ENCODE assay signal across 7 mouse cellular contexts in the genomic region with DNA sequence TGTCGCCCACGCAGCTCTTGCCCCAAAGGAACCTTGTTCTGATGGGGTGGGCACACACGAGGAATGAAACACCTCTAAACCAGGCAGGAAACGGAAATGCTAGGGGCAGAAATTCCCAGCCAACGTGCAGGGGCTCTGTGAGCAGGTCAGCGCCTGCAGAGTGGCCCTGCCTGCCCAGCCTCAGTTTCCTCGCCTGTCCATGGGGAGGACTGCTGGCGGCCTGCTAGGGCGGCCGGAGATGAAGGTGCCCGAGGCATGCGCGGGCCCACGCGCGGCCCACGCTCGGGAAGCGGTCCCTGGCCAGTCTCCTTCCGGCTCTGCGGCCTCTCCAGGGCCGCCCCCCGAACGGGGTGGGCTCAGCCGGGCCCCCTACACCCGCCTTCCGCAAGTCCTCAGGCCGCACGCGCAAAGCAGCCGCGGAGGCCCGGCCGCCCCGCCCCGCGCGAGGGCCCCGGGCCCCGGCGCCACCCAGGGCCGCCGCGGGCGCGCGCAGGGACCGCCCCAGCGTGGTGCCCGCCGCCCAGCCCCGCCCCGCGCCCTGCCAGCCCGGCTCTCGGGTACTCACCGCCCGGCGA. TPM values are rescaled to one million over a fixed set of nuclear protein-coding genes. Genes with fewer than 3 reads are reported as not detected.
DNase-seq lines count a peak whose midpoint lies in the region; ATAC-seq and TF ChIP-seq lines count a peak whose summit lies in the region.

No protein-coding gene starts in this region.

- peak; percentile 57 for DNase-seq in limb, embryonic 14.5 days (ENCODE audit: low spot score)
- DNase-seq in neural tube, embryonic 10.5 days (ENCODE audit: extremely low spot score, low spot score) = peak; percentile 65
- DNase-seq in testis, postnatal 10 days (ENCODE audit: low spot score) = peak; percentile 50

- no peaks in the 10 kb centered on the region for H3K36me3 ChIP-seq in C2C12 (ENCODE audit: control insufficient read depth, insufficient read depth)
- H3K36me3 ChIP-seq in ES-Bruce4 (ENCODE audit: control insufficient read depth, insufficient read depth, low read length, poor library complexity, severe bottlenecking) = no peaks in the 10 kb centered on the region
- no peaks in the 10 kb centered on the region for H3K36me3 ChIP-seq in embryonic facial prominence, embryonic 12.5 days
- no peaks in the 10 kb centered on the region for H3K36me3 ChIP-seq in hindbrain, embryonic 12.5 days
- H3K36me3 ChIP-seq in limb, embryonic 14.5 days (ENCODE audit: control insufficient read depth, insufficient read depth, low read length) = no peaks in the 10 kb centered on the region

- no peak for TF ChIP-seq POLR2A in ES-Bruce4 (IDR thresholded peaks at IDR 0.05; ENCODE audit: insufficient read depth, low read length)
- TF ChIP-seq POLR2A in limb, embryonic 14.5 days (IDR thresholded peaks at IDR 0.05; ENCODE audit: borderline replicate concordance, extremely low read depth, insufficient read depth, insufficient read length) = 0 out of 2 replicates have a peak, but pooled peaks have one; percentile 26

- peak overlapping the region; percentile 6 for H3K4me3 ChIP-seq in C2C12 (ENCODE audit: insufficient read depth, poor library complexity, severe bottlenecking)
- H3K4me3 ChIP-seq in ES-Bruce4 (ENCODE audit: low read depth, low read length) = peak overlapping the region; percentile 55
- H3K4me3 ChIP-seq in embryonic facial prominence, embryonic 12.5 days = peak overlapping the region; percentile 54
- H3K4me3 ChIP-seq in hindbrain, embryonic 12.5 days = peak overlapping the region; percentile 57
- peak overlapping the region; percentile 56 for H3K4me3 ChIP-seq in limb, embryonic 14.5 days (replicated peaks; ENCODE audit: low read length)

- no peaks in the 10 kb centered on the region for H3K79me3 ChIP-seq in C2C12 (ENCODE audit: low read depth)

- no peaks in the 10 kb centered on the region for H3K79me2 ChIP-seq in C2C12 (ENCODE audit: control insufficient read depth, insufficient read depth)

- H3K9ac ChIP-seq in ES-Bruce4 (ENCODE audit: low read depth, poor library complexity, severe bottlenecking) = peak overlapping the region; percentile 73
- peak overlapping the region; percentile 81 for H3K9ac ChIP-seq in embryonic facial prominence, embryonic 12.5 days
- peak overlapping the region; percentile 77 for H3K9ac ChIP-seq in hindbrain, embryonic 12.5 days
- H3K9ac ChIP-seq in limb, embryonic 14.5 days (ENCODE audit: low read depth, low read length, severe bottlenecking) = peak overlapping the region; percentile 75

- H3K27me3 ChIP-seq in C2C12 (ENCODE audit: control insufficient read depth, insufficient read depth, insufficient read length) (peaks cover 8% of the 10 kb centered on the region), ES-Bruce4 (ENCODE audit: control insufficient read depth, insufficient read depth, low read length, poor library complexity, severe bottlenecking) (no peaks in the 10 kb centered on the region)
- 0 out of 2 replicates have a peak, but pooled peaks cover 5% of the 10 kb centered on the region for H3K27me3 ChIP-seq in embryonic facial prominence, embryonic 12.5 days
- peaks cover 5% of the 10 kb centered on the region; the same call in 1 of the 2 replicates for H3K27me3 ChIP-seq in hindbrain, embryonic 12.5 days
- no peaks in the 10 kb centered on the region for H3K27me3 ChIP-seq in limb, embryonic 14.5 days (ENCODE audit: control insufficient read depth, insufficient read depth, low read length)

- H3K27ac ChIP-seq in ES-Bruce4 (ENCODE audit: insufficient read depth, low read length) = no peak overlapping the region
- H3K27ac ChIP-seq in embryonic facial prominence, embryonic 12.5 days = 0 out of 2 replicates have a peak overlapping the region, but pooled peaks have one; percentile 50
- peak overlapping the region; percentile 55 for H3K27ac ChIP-seq in hindbrain, embryonic 12.5 days
- H3K27ac ChIP-seq in limb, embryonic 14.5 days (replicated peaks; ENCODE audit: low read depth, low read length) = peak overlapping the region; percentile 55; the same call in 1 of the 2 replicates

- no peaks in the 10 kb centered on the region for H3K9me3 ChIP-seq in ES-Bruce4 (replicated peaks; ENCODE audit: control insufficient read depth, insufficient read depth, low read length, poor library complexity, severe bottlenecking)
- no peaks in the 10 kb centered on the region for H3K9me3 ChIP-seq in embryonic facial prominence, embryonic 12.5 days
- no peaks in the 10 kb centered on the region for H3K9me3 ChIP-seq in hindbrain, embryonic 12.5 days (replicated peaks)
- H3K9me3 ChIP-seq in limb, embryonic 14.5 days (ENCODE audit: control insufficient read depth, low read length) = no peaks in the 10 kb centered on the region

- WGBS in embryonic facial prominence, embryonic 12.5 days = 2% methylated on average over 36 of the region's 59 CpGs
- 3% methylated on average over 33 of the region's 59 CpGs for WGBS in hindbrain, embryonic 12.5 days
- 5% methylated on average over 13 of the region's 59 CpGs for WGBS in limb, embryonic 14.5 days

- no peak for TF ChIP-seq EP300 in ES-Bruce4 (IDR thresholded peaks at IDR 0.05; ENCODE audit: insufficient read depth, low read depth, low read length)

- H3ac ChIP-seq in C2C12 (ENCODE audit: control insufficient read depth, insufficient read length, low read depth) = no peak overlapping the region

- peak; percentile 85 for ATAC-seq in embryonic facial prominence, embryonic 12.5 days (ENCODE audit: insufficient number of reproducible peaks, insufficient read depth, low FRiP score, low TSS enrichment)
- ATAC-seq in hindbrain, embryonic 12.5 days (ENCODE audit: low FRiP score) = peak; percentile 75
- peak; percentile 93 for ATAC-seq in limb, embryonic 14.5 days (ENCODE audit: low FRiP score, low read depth)

- H3K4me1 ChIP-seq in ES-Bruce4 (ENCODE audit: control insufficient read depth, insufficient read depth, low read length) = no peaks in the 10 kb centered on the region
- H3K4me1 ChIP-seq in embryonic facial prominence, embryonic 12.5 days = peaks cover 9% of the 10 kb centered on the region
- peaks cover 22% of the 10 kb centered on the region for H3K4me1 ChIP-seq in hindbrain, embryonic 12.5 days
- H3K4me1 ChIP-seq in limb, embryonic 14.5 days (ENCODE audit: control insufficient read depth, insufficient read depth, low read length) = peaks cover 8% of the 10 kb centered on the region; the same call in 1 of the 2 replicates

- TF ChIP-seq CTCF in C2C12 (IDR thresholded peaks at IDR 0.05; ENCODE audit: control insufficient read depth, insufficient read depth, insufficient read length) (no peak), ES-Bruce4 (IDR thresholded peaks at IDR 0.05; ENCODE audit: low read depth, low read length) (no peak)

- H3K4me2 ChIP-seq in embryonic facial prominence, embryonic 12.5 days (replicated peaks) = peak overlapping the region; percentile 79
- peak overlapping the region; percentile 88 for H3K4me2 ChIP-seq in hindbrain, embryonic 12.5 days (replicated peaks)
- peak overlapping the region; percentile 89 for H3K4me2 ChIP-seq in limb, embryonic 14.5 days (replicated peaks; ENCODE audit: low read depth, low read length, severe bottlenecking)

TF ChIP-seq in C2C12, 6 proteins besides CTCF, POLR2A, EP300 and RAD21:
- no peak for TF ChIP-seq CEBPB (IDR thresholded peaks at IDR 0.05; ENCODE audit: low read depth)
- no peak for TF ChIP-seq MAX (IDR thresholded peaks at IDR 0.05)
- TF ChIP-seq MYOD1 (IDR thresholded peaks at IDR 0.05; ENCODE audit: control insufficient read depth, insufficient read length, low read depth) = no peak
- no peak for TF ChIP-seq FOSL1 (IDR thresholded peaks at IDR 0.05; ENCODE audit: insufficient read depth, low read length, poor library complexity, severe bottlenecking)
- TF ChIP-seq MYOG (IDR thresholded peaks at IDR 0.05; ENCODE audit: control insufficient read depth, extremely low read depth, insufficient read length) = no peak
- no peak for TF ChIP-seq USF1 (IDR thresholded peaks at IDR 0.05; ENCODE audit: low read depth)

RNA-seq across cellular contexts. Expression of gene Begain, which starts 0.4 kb away (rescaled TPM):
- polyA plus RNA-seq in C2C12 (2012; fragmentation: generic; extraction: Trizol) (0.11 TPM), ES-Bruce4 (2011; ENCODE audit: insufficient read depth, insufficient read length, low read depth, missing spikeins) (1.8 and 2.8 TPM in 2 replicates)
- 10.6 and 11.2 TPM in 2 replicates for polyA plus RNA-seq in embryonic facial prominence, embryonic 12.5 days (2016; fragmentation: Nextera tagmentation; extraction: Ambion mirVana)
- 21.2 and 23.5 TPM in 2 replicates for polyA plus RNA-seq in hindbrain, embryonic 12.5 days (2016; fragmentation: Nextera tagmentation; extraction: Ambion mirVana)
- polyA plus RNA-seq in limb, embryonic 14.5 days (2012; rRNA removed) = 45.0 and 50.4 TPM in 2 replicates
- polyA plus RNA-seq in limb, embryonic 14.5 days (2014; fragmentation: Nextera tagmentation; extraction: Ambion mirVana) = 16.5 and 17.6 TPM in 2 replicates

Comparison
In these comparisons a context has a peak if more than half of its experiments do, and no peak if none do; other contexts are left out.
1. H3K4me3 ChIP-seq: peak in every context shown above with its lines; median percentile 57 in hindbrain, embryonic 12.5 days; 56 in limb, embryonic 14.5 days; 55 in ES-Bruce4; 54 in embryonic facial prominence, embryonic 12.5 days; 6 in C2C12.